Mouse (Mus musculus) right cerebral cortex, postnatal 10 days (tissue): Measurements from ENCODE around the gene Tomm34.
"Not testable (repeated sequence)": the region's sequence is repeated elsewhere in the genome, so short reads cannot be mapped to it uniquely, and the experiment has no call there.

Source experiments
- DNase-seq, 2 experiments: peaks; one replicate each; pipeline ENCODE4 v3.0.0; 2021; ENCODE audit warnings: low spot score in 2 of 2

Tomm34 gene

DNA sequence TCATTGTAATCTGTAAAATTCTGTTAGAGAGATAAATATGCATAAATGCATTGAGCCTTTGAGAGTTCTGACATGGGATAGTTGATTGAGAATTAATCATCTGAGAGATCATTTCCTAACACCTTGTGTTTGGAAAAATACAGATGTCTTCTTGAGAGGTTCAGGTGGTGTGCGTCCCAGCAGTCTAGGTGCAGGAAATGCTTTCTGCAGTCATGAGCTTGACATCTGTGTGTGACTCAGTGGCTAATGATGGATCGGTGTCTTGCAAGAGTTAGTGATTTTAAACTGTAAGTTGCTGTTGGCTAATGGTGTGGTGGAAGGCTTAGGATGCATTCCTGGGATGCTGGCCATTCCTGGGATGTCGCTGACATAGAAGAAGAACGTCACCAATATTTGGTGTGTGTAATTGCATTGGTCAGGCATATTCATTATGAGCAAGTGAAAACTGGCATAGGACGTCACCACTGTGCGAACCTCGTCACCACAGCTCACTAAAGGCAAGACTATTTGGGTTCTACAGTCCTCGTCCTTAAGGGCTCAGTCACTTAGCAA lies 6.0 kb upstream of the Tomm34 start:
- no peak for DNase-seq

DNA sequence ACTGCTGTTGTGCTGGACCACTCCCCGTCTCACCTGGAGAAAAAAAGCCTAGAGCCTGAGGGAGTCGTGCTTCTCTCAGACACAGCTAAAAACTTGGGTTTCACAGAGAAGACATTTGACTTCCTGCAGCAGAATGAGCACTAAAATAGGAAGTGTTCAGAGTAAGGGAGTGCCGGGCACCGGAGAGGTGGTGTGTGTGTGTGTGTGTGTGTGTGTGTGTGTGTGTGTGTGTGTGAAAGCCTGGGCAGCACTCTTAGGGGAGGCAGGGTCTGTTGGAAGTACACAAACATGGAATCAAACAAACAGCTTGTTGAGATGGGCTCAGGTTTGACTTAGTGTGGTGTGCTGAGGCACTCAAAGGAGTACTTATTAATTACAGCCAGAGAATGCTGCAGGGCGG lies 4.1 kb upstream of the Tomm34 start:
- DNase-seq: no peak

DNA sequence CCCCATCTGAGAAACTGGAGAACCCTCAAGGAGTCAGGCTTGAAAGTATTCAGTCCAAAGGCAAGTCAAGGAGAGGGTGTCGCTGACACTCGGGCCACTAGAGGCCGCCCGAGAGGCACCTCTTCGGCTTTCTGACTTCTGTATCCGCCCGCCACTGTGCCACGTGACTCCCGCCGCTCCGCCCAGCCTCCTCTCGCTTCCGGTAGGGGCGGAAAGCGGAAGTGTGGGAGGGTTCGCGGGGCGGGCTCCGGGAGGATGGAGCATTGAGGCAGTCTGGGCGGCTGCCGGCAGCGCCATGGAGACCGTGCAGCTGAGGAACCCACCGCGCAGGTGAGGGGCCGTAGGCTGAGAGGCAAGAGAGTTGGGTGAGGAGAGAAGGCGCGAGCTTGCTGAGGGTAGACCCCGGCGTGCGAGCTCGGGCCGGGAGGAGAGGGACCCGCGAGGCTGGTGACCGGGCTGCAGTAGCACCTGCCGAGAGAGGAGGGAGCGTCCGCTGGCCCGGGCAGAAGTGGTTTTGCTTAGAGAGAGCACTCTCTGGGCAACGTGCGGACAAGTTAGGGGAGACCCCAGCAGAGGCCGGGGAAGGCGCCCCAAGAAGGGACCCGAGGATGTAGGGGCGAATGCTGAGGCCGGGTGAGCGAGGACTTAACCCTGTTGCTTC lies 3.1 kb upstream of the Tomm34 start:
- peak; percentile 98 to 99 for DNase-seq

DNA sequence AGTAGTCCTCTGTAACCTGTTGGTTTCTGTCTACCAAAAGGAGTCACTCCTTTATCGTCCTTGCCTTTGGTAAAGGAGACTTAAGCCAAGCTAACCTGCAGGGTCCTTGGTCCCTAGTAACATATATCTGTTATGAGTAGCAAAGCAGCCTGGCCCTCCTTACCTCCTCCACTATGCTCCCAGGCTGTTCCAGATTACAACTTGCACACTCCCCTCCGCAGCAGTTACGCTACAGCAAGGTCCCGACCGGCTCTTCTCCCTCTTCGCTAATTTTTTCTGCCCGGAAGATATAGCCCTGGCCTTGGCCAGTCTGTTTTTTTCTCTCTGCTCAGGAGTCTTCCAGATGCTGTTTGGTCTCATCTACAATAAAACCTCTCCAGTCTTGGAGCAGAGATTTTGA lies 2.2 kb upstream of the Tomm34 start:
- DNase-seq: no peak

DNA sequence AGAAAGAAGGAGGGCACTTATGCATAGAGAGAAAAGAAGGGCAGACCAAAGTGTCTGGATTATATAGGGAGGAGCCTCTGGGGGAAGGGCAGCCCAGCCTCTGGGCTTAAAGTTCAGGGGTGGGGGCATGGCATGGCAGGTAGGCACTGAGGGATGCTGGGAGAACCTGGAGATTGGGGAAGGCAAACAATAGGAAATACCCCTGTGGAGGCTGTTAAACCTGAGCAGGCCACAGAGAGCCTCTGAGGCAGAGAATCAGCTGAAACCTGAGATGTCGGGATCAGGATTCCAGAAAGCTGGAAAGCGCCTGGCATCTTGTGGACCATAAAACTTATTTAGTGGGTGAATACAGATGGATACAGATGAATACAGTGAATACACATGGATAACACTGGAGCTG lies 1.1 kb upstream of the Tomm34 start:
- DNase-seq: no peak

DNA sequence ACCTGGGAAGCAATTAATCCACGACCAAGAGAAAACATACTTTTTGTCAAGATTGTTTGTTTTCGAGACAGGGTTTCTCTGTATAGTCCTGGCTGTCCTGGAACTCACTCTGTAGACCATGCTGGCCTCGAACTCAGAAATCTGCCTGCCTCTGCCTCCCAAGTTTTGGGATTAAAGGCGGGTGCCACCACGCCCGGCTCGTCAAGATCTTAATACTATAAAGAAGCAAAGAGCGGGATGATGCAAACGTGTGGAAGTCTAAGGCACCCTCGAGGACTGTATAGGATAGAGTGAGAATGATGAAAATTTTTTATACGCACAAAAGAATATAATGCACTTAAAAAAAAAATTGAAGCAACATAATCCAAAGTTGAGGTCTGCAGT lies 460 bp upstream of the Tomm34 start:
- not testable (repeated sequence) for DNase-seq

DNA sequence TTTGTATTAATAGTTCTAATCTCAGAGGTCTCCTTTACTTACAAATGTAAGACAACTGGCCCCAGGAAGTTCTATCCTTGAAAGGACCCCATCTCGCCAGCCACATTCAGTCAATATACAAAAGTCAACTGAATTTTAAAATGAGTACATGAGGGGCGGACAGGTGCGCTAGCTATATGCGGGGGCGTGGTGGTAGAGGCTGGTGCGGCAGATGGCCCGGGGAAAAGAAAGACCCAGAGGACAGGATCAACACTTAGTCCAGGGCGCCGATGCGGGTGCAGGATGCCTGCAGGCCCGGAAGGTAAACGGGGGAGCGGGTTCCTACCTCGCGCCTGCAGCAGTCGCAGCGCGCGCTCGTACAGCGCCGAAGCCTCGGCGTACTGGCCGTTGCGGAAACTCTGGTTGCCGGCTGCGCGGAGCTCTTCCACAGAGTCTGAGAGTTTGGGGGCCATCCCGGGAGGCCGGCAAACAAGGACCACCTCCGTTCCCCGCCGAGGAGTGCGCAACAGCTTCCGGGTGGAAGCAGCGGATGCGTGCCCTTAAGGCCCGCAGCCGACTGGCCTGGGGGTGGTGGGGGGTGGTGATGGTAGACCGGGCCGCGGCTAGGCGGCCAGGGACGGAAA lies 716 bp downstream of the Tomm34 start, which contains the start of gene Stk4:
Gene Stk4 (plus strand): TSS at position 181 of the 623 bp plus-strand sequence.
- DNase-seq: peak; percentile 54 to 67

DNA sequence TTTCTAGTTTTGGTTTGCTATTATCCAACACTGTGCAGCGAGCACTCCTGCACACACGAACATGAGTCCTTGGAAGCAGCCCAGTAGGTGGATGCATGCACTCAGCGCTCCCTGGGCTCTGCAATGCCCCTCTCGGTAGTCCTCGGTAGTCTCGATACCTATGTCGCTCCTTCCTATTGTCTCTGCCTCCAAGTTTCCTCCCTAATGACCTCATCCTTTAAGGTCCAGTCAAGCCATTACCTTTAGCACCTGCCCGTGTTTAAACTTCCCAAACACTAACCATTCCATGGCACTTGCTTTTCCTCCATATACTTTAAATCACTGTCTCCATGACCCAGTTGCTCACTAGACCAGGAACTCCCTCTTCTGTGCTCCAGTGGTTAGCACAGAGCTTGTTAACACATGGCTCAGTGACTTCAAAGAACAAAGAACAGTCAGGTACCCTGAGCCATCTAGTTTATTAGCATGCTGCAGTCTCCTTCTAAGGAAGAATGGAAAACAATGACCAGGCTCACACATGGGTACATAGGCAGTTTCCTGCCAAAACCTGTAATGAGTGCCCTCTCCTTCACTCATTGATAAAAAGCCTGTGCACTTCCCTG lies 11.2 kb downstream of the Tomm34 start:
- DNase-seq: no peak

DNA sequence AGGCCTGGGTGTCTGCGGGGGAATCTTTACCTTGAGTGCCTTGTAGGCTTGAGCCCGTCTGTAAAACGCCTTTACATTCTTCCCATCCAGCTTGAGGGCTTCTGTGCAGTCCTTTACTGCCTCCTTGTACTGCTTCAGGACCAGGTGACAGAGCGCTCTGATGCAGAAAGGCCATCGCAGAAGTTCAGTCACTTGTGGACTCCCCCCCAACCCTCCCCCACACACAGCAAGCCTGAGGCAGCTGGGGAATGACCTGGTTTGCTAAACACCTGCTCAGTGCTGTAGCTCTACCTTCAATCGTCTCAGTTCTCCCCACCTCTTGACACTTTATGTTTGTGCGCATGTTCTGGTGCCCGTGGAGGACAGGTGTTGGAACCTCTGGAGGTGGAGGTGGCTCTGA lies 16.3 kb downstream of the Tomm34 start:
- no peak for DNase-seq

DNA sequence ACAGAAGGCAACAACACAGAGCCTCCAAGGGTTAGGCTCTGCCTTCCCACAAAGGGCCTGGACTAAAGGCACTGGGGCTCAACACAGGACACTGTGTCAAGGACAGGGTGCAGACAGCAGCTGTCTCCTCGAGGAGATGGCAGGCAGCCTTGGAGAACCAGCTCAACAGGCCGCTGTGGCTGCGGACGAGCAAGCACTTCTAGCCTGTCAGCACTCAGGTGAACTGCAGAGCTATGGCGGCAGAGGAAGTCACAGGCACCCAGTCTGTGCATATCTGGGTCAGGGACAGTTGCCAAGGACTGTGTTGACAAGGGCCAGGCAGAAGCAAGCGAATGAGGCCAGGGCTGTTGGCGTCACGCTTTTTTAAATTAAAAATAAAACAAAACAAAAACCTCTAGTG lies 17.2 kb downstream of the Tomm34 start:
- no peak for DNase-seq

DNA sequence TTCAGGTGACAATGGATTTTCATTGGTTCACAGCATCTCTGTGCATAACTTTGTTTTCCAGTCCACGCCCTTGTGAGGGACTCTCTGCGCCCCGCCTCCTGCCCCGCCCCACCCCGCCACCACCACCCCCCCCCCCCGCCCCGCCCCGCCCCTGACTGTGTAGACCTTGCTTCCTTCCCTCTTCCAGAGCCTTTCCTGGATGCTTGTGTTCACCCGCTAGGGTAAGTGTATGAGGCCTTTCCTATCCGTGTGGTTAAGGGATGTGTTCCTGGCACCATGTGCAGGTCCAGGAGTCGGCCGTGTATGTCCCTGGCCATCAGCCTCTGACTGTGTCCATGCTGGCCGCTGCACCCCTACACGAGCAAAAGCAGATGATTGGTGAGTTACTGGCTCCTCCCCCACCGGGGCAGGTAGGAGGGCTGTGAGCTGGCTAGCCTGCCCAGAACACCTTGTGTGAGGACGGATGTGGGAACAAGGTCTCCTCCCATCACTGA lies 23.7 kb downstream of the Tomm34 start:
- no peak for DNase-seq

DNA sequence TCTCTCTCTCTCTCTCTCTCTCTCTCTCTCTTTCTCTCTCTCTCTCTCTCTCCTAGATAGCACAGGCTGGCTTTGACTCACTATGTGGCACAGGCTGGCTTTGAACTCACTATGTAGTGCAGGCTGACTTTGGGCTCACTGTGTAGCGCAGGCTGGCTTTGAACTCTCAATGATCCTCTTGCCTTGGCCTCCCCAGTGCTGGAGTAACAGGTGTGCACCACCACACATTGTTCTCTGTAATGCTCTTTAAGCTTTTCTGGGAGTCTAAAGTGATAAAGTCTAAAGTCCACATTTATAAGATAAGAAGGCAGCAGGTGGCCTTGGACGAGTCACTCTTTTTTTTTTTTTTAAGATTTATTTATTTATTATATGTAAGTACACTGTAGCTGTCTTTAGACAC lies 29.4 kb downstream of the Tomm34 start:
- no peak for DNase-seq

DNA sequence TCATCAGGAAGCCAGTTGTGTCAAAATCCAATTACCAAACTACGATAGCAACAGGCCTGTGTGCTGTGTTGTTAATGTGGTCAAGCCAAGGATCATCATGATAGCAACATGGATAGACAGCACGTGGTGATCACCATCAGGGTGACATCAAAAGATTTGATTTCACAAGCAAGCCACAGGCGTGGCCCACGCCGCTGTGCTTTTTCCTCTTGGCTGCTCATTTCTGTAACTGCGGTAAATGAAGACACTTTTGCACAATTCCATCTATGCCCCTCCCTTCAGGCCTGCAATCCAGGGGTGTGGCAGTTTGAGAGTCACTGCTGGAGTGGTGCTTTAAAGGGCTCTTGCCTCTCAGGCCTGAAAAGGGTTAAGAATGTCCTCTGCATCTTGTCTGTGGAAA lies 30.0 kb downstream of the Tomm34 start:
- no peak for DNase-seq

DNA sequence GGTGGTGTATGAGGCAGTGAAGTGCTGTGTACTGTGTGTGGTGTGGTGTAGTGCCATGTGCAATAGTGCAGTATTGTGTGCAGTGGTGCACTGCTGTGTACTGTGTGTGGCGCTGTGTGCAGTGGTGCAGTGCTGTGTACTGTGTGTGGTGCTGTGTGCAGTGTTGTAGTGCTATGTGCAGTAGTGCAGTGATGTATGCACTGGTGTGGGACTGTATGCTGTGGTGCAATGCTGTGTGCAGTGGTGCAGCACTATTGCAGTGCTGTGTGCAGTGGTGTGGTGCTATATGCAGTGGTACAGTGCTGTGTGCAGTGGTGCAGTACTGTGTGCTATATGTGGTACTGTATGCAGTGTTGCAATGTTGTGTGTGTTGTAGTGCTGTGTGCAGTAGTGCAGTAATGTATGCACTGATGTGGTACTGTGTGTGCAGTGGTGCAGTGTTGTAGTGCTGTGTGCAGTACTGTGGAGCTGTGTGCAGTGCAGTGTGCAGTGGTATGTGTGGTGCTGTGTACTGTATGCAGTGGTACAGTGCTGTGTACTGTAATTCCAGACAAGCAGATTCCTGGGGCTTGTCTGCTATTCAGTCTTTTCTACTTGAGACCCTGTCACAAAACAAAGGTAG lies 32.5 kb downstream of the Tomm34 start:
- DNase-seq: no peak

DNA sequence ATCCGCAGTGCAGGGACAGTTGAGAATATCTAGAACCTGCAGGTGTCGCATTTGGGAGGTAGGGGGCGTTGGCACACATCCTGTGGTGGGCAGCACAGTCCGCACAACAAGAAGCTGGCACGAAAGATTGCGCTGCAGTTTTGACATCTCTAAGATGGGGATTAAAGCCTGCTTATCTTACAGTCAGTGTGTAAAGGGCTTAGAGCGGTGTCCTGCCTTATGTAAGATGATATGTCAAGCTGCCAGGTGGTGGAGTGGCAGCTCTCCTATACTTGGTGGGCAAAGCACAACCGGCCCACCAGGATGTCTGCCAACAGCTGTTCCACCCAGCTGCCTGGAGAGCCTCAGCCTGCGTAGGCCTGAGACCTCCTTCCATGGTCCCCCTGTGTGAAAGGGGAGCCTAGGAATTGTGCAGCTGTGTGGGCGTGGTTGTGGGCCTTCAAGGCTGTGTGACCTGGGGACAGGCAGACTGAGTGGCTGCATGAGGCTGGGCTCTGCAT lies 34.4 kb downstream of the Tomm34 start:
- DNase-seq: no peak

DNA sequence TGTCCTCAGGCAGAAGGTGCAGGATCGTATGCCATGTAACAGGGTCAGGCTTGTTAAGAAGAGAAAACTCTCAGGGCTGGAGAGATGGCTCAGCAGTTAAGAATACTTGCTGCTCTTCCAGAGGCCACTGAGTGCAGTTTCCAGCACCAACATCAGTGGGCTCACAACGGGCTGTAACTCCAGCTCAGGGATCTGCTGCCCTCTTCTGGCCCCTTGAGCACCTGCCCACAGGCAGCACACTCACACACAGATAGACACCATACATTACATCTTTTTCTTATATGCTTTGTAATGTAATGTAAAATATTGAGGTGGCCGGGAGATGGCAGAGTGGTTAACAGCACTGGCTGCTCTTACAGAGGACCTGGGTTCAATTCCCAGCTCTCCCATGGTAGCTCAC lies 38.0 kb downstream of the Tomm34 start:
- DNase-seq: no peak

DNA sequence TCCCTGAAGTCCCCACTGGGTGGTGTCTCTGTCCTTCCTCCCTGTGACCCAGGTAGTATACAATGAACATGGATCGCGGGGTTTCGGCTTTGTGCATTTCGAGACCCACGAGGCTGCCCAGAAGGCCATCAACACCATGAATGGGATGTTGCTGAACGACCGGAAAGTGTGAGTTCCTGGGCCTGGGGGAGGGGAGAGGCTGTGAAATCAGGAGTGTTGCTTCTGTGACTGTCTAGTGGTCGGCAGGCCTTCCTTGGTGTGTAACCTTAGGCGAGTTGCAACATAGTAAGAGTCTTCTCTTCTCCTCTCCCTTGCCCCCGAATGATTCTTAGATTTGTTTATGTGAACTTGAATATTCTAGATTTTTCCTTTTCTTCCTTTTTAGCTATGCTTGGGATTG lies 39.8 kb downstream of the Tomm34 start:
- no peak for DNase-seq

DNA sequence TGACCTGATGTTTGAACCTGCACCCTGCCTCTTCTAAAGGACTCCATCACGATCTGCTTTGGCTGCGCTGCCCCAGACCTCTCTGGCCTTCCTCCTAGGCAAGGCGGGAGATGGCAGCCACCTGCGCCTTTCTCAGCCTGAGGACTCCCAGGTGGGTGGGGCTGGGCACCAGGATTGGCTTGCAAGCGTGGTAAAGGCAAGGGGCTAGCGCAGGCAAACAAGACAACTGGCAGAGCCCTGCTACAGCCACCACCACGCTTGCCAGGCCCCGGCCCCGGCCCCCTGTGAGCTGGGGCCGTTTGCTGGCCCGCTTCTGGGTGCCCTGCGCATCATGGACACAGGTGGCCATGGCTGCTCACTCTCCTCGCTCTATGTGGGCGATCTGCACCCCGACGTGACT lies 45.8 kb downstream of the Tomm34 start, which contains the start of gene Pabpc1l:
Gene Pabpc1l (plus strand): TSS at position 301 of the 400 bp plus-strand sequence.
- no peak for DNase-seq

DNA sequence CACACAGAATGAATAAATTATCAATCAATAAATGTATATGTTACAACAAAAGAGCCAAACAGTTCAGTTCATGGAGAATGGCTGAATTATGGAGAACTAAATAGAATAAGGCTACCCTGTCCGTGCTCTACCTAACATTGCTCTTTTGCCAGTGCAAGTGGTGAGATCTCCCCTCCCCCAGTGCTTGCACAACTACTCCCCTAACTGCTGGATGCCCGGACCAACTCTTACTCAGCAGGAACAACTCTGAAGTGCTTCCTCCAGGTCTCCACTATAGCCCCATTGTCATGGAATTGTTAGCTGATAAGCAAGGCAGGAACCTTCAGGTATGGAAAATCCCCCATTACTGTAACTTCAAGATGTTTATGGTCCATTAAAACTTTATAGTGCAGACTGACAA lies 48.9 kb downstream of the Tomm34 start:
- DNase-seq: no peak

DNA sequence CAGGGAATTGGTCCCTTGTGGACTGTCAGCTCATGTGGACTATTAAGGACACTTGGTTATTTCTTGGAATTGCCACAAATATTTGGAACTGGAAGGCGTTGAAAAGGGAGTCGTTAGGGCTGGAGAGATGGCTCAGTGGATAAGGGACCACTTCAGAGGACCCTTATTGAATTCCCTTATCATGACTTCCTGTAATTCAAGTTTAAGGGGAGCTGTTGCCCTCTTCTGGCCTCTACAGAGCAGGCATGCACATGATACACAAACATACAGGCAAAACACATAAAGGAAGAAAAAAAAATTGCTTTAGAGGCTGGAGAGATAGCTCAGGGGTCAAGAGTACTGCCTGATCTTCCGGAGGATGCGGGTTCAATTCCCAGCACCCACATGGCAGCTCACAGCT lies 51.0 kb downstream of the Tomm34 start:
- no peak for DNase-seq

DNA sequence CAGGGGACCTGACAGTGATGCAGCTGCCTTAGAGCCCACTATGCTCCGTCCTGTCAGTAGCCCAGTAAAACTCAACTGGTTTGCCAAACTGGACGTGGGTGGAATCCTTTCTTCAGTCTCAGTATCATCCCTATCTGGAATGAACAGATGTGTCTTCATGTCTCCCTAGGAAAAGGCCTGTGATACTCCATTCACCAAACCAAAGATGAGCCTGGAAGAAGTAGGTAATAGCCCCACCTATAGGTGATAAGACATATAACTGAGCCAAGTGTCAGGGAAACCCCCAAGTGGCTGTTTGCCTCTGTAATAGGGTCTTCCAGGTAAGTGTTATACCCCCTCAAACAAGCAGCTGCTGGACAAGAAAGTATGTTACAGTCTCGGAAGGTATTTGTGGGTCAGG lies 52.1 kb downstream of the Tomm34 start:
- no peak for DNase-seq

DNA sequence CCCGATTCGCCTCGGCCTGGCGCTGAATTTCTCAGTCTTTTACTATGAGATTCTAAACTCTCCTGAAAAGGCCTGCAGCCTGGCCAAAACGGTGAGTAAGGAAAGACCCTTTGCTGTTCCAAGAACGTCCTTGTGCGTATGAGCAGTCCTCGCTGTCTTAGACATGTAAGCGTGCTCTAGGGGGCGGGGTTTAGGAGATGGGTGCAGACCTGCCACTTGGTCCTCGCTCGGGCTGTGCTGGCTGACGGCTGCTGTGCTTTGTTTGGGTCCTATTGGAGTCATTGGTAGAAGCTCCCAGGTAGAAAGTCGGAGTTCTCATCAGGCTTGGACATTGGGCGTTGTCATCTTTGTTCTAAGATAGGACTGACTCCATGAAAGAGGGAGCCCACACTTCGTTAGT lies 55.7 kb downstream of the Tomm34 start:
- no peak for DNase-seq
